In the genomic region with DNA sequence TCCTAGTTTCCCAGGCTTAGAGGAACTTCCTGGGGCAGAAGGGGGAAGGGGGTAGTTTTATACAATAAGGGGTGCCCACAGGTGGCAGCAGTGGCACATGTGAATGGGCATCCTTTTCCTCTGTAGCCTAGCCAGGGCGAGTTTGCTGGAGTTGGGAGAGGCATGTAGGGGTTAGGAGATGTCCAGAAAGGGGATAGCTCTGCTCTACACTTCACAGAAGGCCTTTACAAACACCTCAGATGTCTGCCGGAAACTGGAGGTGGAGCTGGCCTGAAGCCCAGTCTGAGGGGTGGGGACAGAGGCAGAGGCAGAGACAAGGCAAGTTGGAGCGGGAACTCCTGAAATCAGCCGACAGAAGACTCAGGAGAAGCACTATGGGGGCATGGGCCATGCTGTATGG, we compare ENCODE assay signal across 9 mouse cellular contexts. TPM values are rescaled to one million over a fixed set of nuclear protein-coding genes. Genes with fewer than 3 reads are reported as not detected.
DNase-seq lines count a peak whose midpoint lies in the region; ATAC-seq and TF ChIP-seq lines count a peak whose summit lies in the region.
"Had no signal": no experiment of that assay in that cellular context is flagged by ENCODE, and none has a peak within 500 bp of the region (broad histone marks: within the 10 kb centered on the region; RNA-seq: fewer than 3 reads in every experiment).

A gene (plus strand): TSS at position 152 of the 400 bp plus-strand sequence.

- TF ChIP-seq POLR2A in liver, adult 2 months (IDR thresholded peaks at IDR 0.05; ENCODE audit: extremely low read depth, insufficient read depth, low read length): no peak

- ATAC-seq in liver, embryonic 11.5 days (replicated peaks; ENCODE audit: low FRiP score): no peak
- peak; percentile 75 for ATAC-seq in common myeloid progenitor, adult 5-6 weeks (replicated peaks; ENCODE audit: low read depth, poor library complexity, severe bottlenecking)
- ATAC-seq in inflammation-experienced regulatory T-cells, adult 6 months: no peak
- peak; percentile 56 for ATAC-seq in lung, embryonic 16.5 days (ENCODE audit: low read depth)
- peak; percentile 14; the same call in 1 of the 2 replicates for ATAC-seq in stomach, embryonic 14.5 days (ENCODE audit: insufficient number of reproducible peaks, insufficient read depth, low FRiP score, low read depth)
- no peak for ATAC-seq in forebrain, embryonic 15.5 days (replicated peaks)
- no peak for ATAC-seq in midbrain, embryonic 15.5 days (replicated peaks)

- H3K9ac ChIP-seq in liver, adult 2 months (ENCODE audit: low read depth, low read length): no peak within 1 kb of the TSS
- H3K9ac ChIP-seq in liver, embryonic 11.5 days (ENCODE audit: low read depth, low read length): no peak within 1 kb of the TSS
- H3K9ac ChIP-seq in lung, embryonic 16.5 days (ENCODE audit: low read length): peak within 1 kb of the TSS; percentile 49
- no peak within 1 kb of the TSS for H3K9ac ChIP-seq in stomach, embryonic 14.5 days (replicated peaks; ENCODE audit: low read depth, low read length)
- H3K9ac ChIP-seq in forebrain, embryonic 15.5 days (replicated peaks): no peak within 1 kb of the TSS
- no peak within 1 kb of the TSS for H3K9ac ChIP-seq in midbrain, embryonic 15.5 days

- peaks cover 5% of the 10 kb centered on the region for H3K4me1 ChIP-seq in liver, adult 2 months (ENCODE audit: control insufficient read depth, insufficient read depth, low read length)
- peaks cover 13% of the 10 kb centered on the region for H3K4me1 ChIP-seq in liver, embryonic 11.5 days (replicated peaks; ENCODE audit: control insufficient read depth, insufficient read depth, low read length)
- H3K4me1 ChIP-seq in lung, embryonic 16.5 days (replicated peaks; ENCODE audit: control insufficient read depth, insufficient read depth, low read length): peaks cover 19% of the 10 kb centered on the region
- H3K4me1 ChIP-seq in stomach, embryonic 14.5 days (ENCODE audit: control insufficient read depth, insufficient read depth, low read length): peaks cover 7% of the 10 kb centered on the region; the same call in 1 of the 2 replicates
- peaks cover 10% of the 10 kb centered on the region for H3K4me1 ChIP-seq in forebrain, embryonic 15.5 days
- H3K4me1 ChIP-seq in midbrain, embryonic 15.5 days: peaks cover 11% of the 10 kb centered on the region

- TF ChIP-seq CTCF in liver, adult 2 months (IDR thresholded peaks at IDR 0.05; ENCODE audit: low read depth, low read length): peak; percentile 13; the same call in 1 of the 2 replicates

- WGBS in liver, adult 2 months: 39% methylated on average over 4 of the region's 4 CpGs
- 51% methylated on average over 4 of the region's 4 CpGs for WGBS in liver, embryonic 11.5 days
- WGBS in lung, embryonic 16.5 days: 6% methylated on average over 4 of the region's 4 CpGs
- 41% methylated on average over 4 of the region's 4 CpGs for WGBS in stomach, embryonic 14.5 days
- WGBS in forebrain, embryonic 15.5 days: 58% methylated on average over 4 of the region's 4 CpGs
- WGBS in midbrain, embryonic 15.5 days: 69% methylated on average over 4 of the region's 4 CpGs

- no peak within 1 kb of the TSS for H3K27ac ChIP-seq in liver, adult 2 months (replicated peaks; ENCODE audit: insufficient read depth, low read depth, low read length)
- no peak within 1 kb of the TSS for H3K27ac ChIP-seq in liver, embryonic 11.5 days (ENCODE audit: low read depth, low read length)
- peak within 1 kb of the TSS; percentile 36 for H3K27ac ChIP-seq in lung, embryonic 16.5 days (ENCODE audit: low read length)
- H3K27ac ChIP-seq in stomach, embryonic 14.5 days (ENCODE audit: low read length): no peak within 1 kb of the TSS
- H3K27ac ChIP-seq in forebrain, embryonic 15.5 days (replicated peaks): no peak within 1 kb of the TSS
- H3K27ac ChIP-seq in midbrain, embryonic 15.5 days: no peak within 1 kb of the TSS

- H3K4me2 ChIP-seq in liver, embryonic 11.5 days: no peak within 1 kb of the TSS
- H3K4me2 ChIP-seq in lung, embryonic 16.5 days (ENCODE audit: low read depth, low read length): no peak within 1 kb of the TSS; the same call in 1 of the 2 replicates
- no peak within 1 kb of the TSS for H3K4me2 ChIP-seq in stomach, embryonic 14.5 days (replicated peaks; ENCODE audit: low read depth, low read length)
- no peak within 1 kb of the TSS for H3K4me2 ChIP-seq in forebrain, embryonic 15.5 days (replicated peaks)
- H3K4me2 ChIP-seq in midbrain, embryonic 15.5 days: no peak within 1 kb of the TSS

- H3K4me3 ChIP-seq in liver, adult 2 months (ENCODE audit: insufficient read depth, low read depth, low read length): no peak within 1 kb of the TSS
- no peak within 1 kb of the TSS for H3K4me3 ChIP-seq in liver, embryonic 11.5 days (ENCODE audit: low read depth, low read length)
- no peak within 1 kb of the TSS for H3K4me3 ChIP-seq in lung, embryonic 16.5 days (ENCODE audit: low read length)
- no peak within 1 kb of the TSS for H3K4me3 ChIP-seq in stomach, embryonic 14.5 days (ENCODE audit: low read depth, low read length)
- no peak within 1 kb of the TSS for H3K4me3 ChIP-seq in forebrain, embryonic 15.5 days
- H3K4me3 ChIP-seq in midbrain, embryonic 15.5 days: no peak within 1 kb of the TSS

- no peaks in the 10 kb centered on the region for H3K9me3 ChIP-seq in liver, embryonic 11.5 days (ENCODE audit: control insufficient read depth, low read length)
- H3K9me3 ChIP-seq in lung, embryonic 16.5 days (ENCODE audit: control insufficient read depth, low read length): no peaks in the 10 kb centered on the region
- H3K9me3 ChIP-seq in stomach, embryonic 14.5 days (ENCODE audit: control insufficient read depth, low read depth, low read length): no peaks in the 10 kb centered on the region
- H3K9me3 ChIP-seq in forebrain, embryonic 15.5 days: no peaks in the 10 kb centered on the region
- no peaks in the 10 kb centered on the region for H3K9me3 ChIP-seq in midbrain, embryonic 15.5 days

- DNase-seq in liver, adult 2 months (ENCODE audit: extremely low read depth, low read depth, low spot score): no peak
- DNase-seq in liver, embryonic 11.5 days (ENCODE audit: low spot score): no peak

- peaks cover 3% of the 10 kb centered on the region; the same call in 1 of the 2 replicates for H3K79me2 ChIP-seq in liver, adult 2 months (ENCODE audit: control insufficient read depth, insufficient read depth, low read length)

- H3K36me3 ChIP-seq in liver, adult 2 months (ENCODE audit: control insufficient read depth, insufficient read depth, low read length): no peaks in the 10 kb centered on the region
- H3K36me3 ChIP-seq in liver, embryonic 11.5 days (ENCODE audit: control insufficient read depth, insufficient read depth, low read length): no peaks in the 10 kb centered on the region
- peaks cover 3% of the 10 kb centered on the region; the same call in 1 of the 2 replicates for H3K36me3 ChIP-seq in lung, embryonic 16.5 days (ENCODE audit: control insufficient read depth, insufficient read depth, low read length)
- H3K36me3 ChIP-seq in stomach, embryonic 14.5 days (ENCODE audit: control insufficient read depth, insufficient read depth, low read length): peaks cover 4% of the 10 kb centered on the region; the same call in 1 of the 2 replicates
- H3K36me3 ChIP-seq in forebrain, embryonic 15.5 days: 0 out of 2 replicates have a peak, but pooled peaks cover 4% of the 10 kb centered on the region
- H3K36me3 ChIP-seq in midbrain, embryonic 15.5 days (replicated peaks): peaks cover 12% of the 10 kb centered on the region; the same call in 1 of the 2 replicates

- no peaks in the 10 kb centered on the region for H3K27me3 ChIP-seq in liver, adult 2 months (ENCODE audit: control insufficient read depth, insufficient read depth, low read length)
- no peaks in the 10 kb centered on the region for H3K27me3 ChIP-seq in liver, embryonic 11.5 days (replicated peaks; ENCODE audit: control insufficient read depth, insufficient read depth, low read length)
- no peaks in the 10 kb centered on the region for H3K27me3 ChIP-seq in lung, embryonic 16.5 days (ENCODE audit: control insufficient read depth, insufficient read depth, low read depth, low read length)
- H3K27me3 ChIP-seq in stomach, embryonic 14.5 days (ENCODE audit: control insufficient read depth, insufficient read depth, low read length): no peaks in the 10 kb centered on the region
- no peaks in the 10 kb centered on the region for H3K27me3 ChIP-seq in forebrain, embryonic 15.5 days
- no peaks in the 10 kb centered on the region for H3K27me3 ChIP-seq in midbrain, embryonic 15.5 days (replicated peaks)

RNA-seq across cellular contexts. Expression of the gene that starts here (rescaled TPM):
- 0.94 TPM in 1 of 2 replicates, not detected in the other for total RNA-seq in liver, adult 2 months (2014; rRNA removed)
- 0.41 and 0.81 TPM in 2 replicates for polyA plus RNA-seq in liver, adult 2 months (2012; rRNA removed)
- polyA plus RNA-seq in liver, embryonic 11.5 days (2014; fragmentation: Nextera tagmentation; extraction: Ambion mirVana): 0.92 and 1.0 TPM in 2 replicates
- 6.1 and 9.8 TPM in 2 replicates for total RNA-seq in common myeloid progenitor, adult 5-6 weeks (2017)
- polyA plus RNA-seq in inflammation-experienced regulatory T-cells, adult 6 months (2017; shearing (Covaris generic)): 100 to 1,000 TPM; 603 to 779 (median 637) TPM
- 1.5 and 2.3 TPM in 2 replicates for polyA plus RNA-seq in lung, embryonic 16.5 days (2015; fragmentation: Nextera tagmentation; extraction: Ambion mirVana)
- 2.7 and 3.2 TPM in 2 replicates for polyA plus RNA-seq in stomach, embryonic 14.5 days (2014; fragmentation: Nextera tagmentation; extraction: Ambion mirVana)
- polyA plus RNA-seq in forebrain, embryonic 15.5 days (2015; fragmentation: Nextera tagmentation; extraction: Ambion mirVana): 0.66 and 1.5 TPM in 2 replicates
- polyA plus RNA-seq in midbrain, embryonic 15.5 days (2015; fragmentation: Nextera tagmentation; extraction: Ambion mirVana): 3.2 and 3.6 TPM in 2 replicates
- total RNA-seq: layer of hippocampus, postnatal 14 days had no signal

Comparison
In these comparisons a context has a peak if more than half of its experiments do, and no peak if none do; other contexts are left out.
1. RNA of the gene that starts here (polyA plus RNA-seq): 603 to 779 TPM in inflammation-experienced regulatory T-cells, adult 6 months; 3.2 to 3.6 TPM in midbrain, embryonic 15.5 days, 2.7 to 3.2 TPM in stomach, embryonic 14.5 days, 1.5 to 2.3 TPM in lung, embryonic 16.5 days, 0.92 to 1.0 TPM in liver, embryonic 11.5 days, 0.41 to 0.81 TPM in liver, adult 2 months and 0.66 to 1.5 TPM in forebrain, embryonic 15.5 days; every median in the first group is over 100 times any median in the second.
2. ATAC-seq: peak in common myeloid progenitor, adult 5-6 weeks (single experiment), lung, embryonic 16.5 days (single experiment) and stomach, embryonic 14.5 days (single experiment); none in liver, embryonic 11.5 days (single experiment), inflammation-experienced regulatory T-cells, adult 6 months (single experiment), forebrain, embryonic 15.5 days (single experiment) and midbrain, embryonic 15.5 days (single experiment).